In the genomic region with DNA sequence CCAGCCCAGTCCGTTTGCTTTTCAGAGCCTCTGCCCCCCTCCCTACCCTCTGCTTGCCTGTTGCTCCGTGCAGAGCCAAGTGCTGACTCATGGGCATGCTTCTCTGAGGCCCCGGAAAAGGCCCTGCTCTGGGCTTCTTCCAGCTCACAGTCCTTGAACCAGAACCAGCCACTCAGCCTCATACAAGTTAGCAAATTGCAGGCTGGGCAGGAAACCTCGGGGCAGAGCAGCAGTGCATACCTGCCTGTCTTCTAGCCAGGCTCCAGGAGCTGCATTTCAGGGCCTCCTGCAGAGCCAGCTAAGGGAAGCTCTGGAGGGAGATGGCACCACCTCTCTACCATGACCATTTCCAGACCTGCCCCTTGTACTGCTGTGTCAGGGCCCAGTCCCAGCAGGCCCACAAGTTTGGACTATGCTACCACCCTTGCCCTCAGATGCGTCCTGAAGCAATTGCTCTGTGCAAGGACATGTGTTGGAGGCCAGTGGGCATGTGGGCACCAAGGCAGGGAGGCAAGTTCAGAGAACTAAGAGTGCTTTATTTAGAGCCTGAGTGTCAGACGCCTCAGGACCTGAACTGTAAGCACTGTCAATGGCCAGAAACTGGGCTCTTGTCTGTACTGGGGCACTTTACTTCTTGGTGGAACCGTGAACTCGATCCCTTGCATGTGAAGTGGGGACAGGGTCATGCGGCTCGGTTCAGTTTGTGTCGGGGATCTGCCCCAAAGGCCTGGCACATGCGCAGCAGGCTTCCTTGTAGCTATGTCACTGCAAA, we compare ENCODE assay signal across 9 mouse cellular contexts. TPM values are rescaled to one million over a fixed set of nuclear protein-coding genes. Genes with fewer than 3 reads are reported as not detected.
DNase-seq lines count a peak whose midpoint lies in the region; ATAC-seq and TF ChIP-seq lines count a peak whose summit lies in the region.
"Had no signal": no experiment of that assay in that cellular context is flagged by ENCODE, and none has a peak within 500 bp of the region (broad histone marks: within the 10 kb centered on the region; RNA-seq: fewer than 3 reads in every experiment).

No protein-coding gene starts in this region.

- H3K4me2 ChIP-seq in midbrain, embryonic 12.5 days (replicated peaks) = no peak overlapping the region
- H3K4me2 ChIP-seq in midbrain, embryonic 14.5 days (ENCODE audit: low read length) = no peak overlapping the region
- peak overlapping the region; percentile 40 for H3K4me2 ChIP-seq in myocyte (ENCODE audit: low read depth)
- no peak overlapping the region for H3K4me2 ChIP-seq in midbrain, embryonic 16.5 days (ENCODE audit: low read length)

- WGBS in midbrain, embryonic 12.5 days = 89% methylated on average over 12 of the region's 12 CpGs
- 85% methylated on average over 12 of the region's 12 CpGs for WGBS in midbrain, embryonic 14.5 days
- 84% methylated on average over 12 of the region's 12 CpGs for WGBS in midbrain, embryonic 16.5 days

- no peaks in the 10 kb centered on the region for H3K4me1 ChIP-seq in midbrain, embryonic 12.5 days
- H3K4me1 ChIP-seq in midbrain, embryonic 14.5 days (ENCODE audit: control insufficient read depth, insufficient read depth, low read length) = no peaks in the 10 kb centered on the region
- H3K4me1 ChIP-seq in midbrain, embryonic 16.5 days (ENCODE audit: control insufficient read depth, insufficient read depth, low read length) = no peaks in the 10 kb centered on the region

- no peak for DNase-seq in midbrain, embryonic 14.5 days
- DNase-seq in adrenal gland, postnatal 25 days = peak; percentile 83
- peak; percentile 54 to 57 for DNase-seq in gastrocnemius, postnatal 36 days
- peak; percentile 83 to 93 for DNase-seq in kidney, postnatal 25 days
- DNase-seq in spleen, adult 12 weeks (ENCODE audit: low spot score) = no peak

- intact Hi-C loops in gastrocnemius, postnatal 36 days (cut with DNase I) = no loop called here

- H3K27me3 ChIP-seq in midbrain, embryonic 12.5 days = no peaks in the 10 kb centered on the region
- H3K27me3 ChIP-seq in midbrain, embryonic 14.5 days (ENCODE audit: control insufficient read depth, insufficient read depth, low read length) = no peaks in the 10 kb centered on the region
- no peaks in the 10 kb centered on the region for H3K27me3 ChIP-seq in myocyte (ENCODE audit: control insufficient read depth, insufficient read depth, insufficient read length)
- no peaks in the 10 kb centered on the region for H3K27me3 ChIP-seq in midbrain, embryonic 16.5 days (ENCODE audit: control insufficient read depth, insufficient read depth, low read depth, low read length)

- H3K4me3 ChIP-seq in midbrain, embryonic 12.5 days = no peak overlapping the region
- no peak overlapping the region for H3K4me3 ChIP-seq in midbrain, embryonic 14.5 days (replicated peaks; ENCODE audit: low read depth, low read length)
- no peak overlapping the region for H3K4me3 ChIP-seq in myocyte
- H3K4me3 ChIP-seq in midbrain, embryonic 16.5 days (ENCODE audit: low read depth, low read length) = no peak overlapping the region

- H3K9me3 ChIP-seq in midbrain, embryonic 12.5 days = no peaks in the 10 kb centered on the region
- no peaks in the 10 kb centered on the region for H3K9me3 ChIP-seq in midbrain, embryonic 14.5 days (ENCODE audit: control insufficient read depth, low read length)
- H3K9me3 ChIP-seq in midbrain, embryonic 16.5 days (replicated peaks; ENCODE audit: control insufficient read depth, low read length, poor library complexity, severe bottlenecking) = no peaks in the 10 kb centered on the region

- no peak overlapping the region for H3K9ac ChIP-seq in midbrain, embryonic 12.5 days (replicated peaks)
- H3K9ac ChIP-seq in midbrain, embryonic 14.5 days (replicated peaks; ENCODE audit: low read length) = no peak overlapping the region
- no peak overlapping the region for H3K9ac ChIP-seq in midbrain, embryonic 16.5 days (ENCODE audit: low read depth, low read length)
- H3K9ac ChIP-seq: liver, embryonic 14.5 days had no signal

- TF ChIP-seq POLR2A in myocyte (IDR thresholded peaks at IDR 0.05; ENCODE audit: insufficient read length, low read depth) = no peak

- 0 out of 2 replicates have a peak overlapping the region, but pooled peaks have one; percentile 15 for H3K27ac ChIP-seq in midbrain, embryonic 12.5 days (replicated peaks)
- no peak overlapping the region for H3K27ac ChIP-seq in midbrain, embryonic 14.5 days (replicated peaks; ENCODE audit: low read depth, low read length)
- no peak overlapping the region for H3K27ac ChIP-seq in midbrain, embryonic 16.5 days (ENCODE audit: low read length)
- H3K27ac ChIP-seq: liver, embryonic 14.5 days had no signal

- no peak overlapping the region for H3ac ChIP-seq in myocyte (ENCODE audit: control insufficient read depth, insufficient read length)

- H3K79me2 ChIP-seq in myocyte (ENCODE audit: control insufficient read depth, insufficient read depth) = no peaks in the 10 kb centered on the region

- H3K36me3 ChIP-seq in midbrain, embryonic 12.5 days = peaks cover 46% of the 10 kb centered on the region
- H3K36me3 ChIP-seq in midbrain, embryonic 14.5 days (ENCODE audit: control insufficient read depth, insufficient read depth, low read length) = peaks cover 48% of the 10 kb centered on the region
- H3K36me3 ChIP-seq in myocyte (ENCODE audit: control insufficient read depth, insufficient read depth) = no peaks in the 10 kb centered on the region
- H3K36me3 ChIP-seq in midbrain, embryonic 16.5 days (ENCODE audit: control insufficient read depth, insufficient read depth, low read length) = peaks cover 8% of the 10 kb centered on the region; the same call in 1 of the 2 replicates

- no peak for ATAC-seq in midbrain, embryonic 12.5 days (ENCODE audit: low FRiP score, low read depth)
- no peak for ATAC-seq in midbrain, embryonic 14.5 days (ENCODE audit: low FRiP score, low TSS enrichment)
- no peak for ATAC-seq in midbrain, embryonic 16.5 days

TF ChIP-seq in myocyte, 11 proteins besides CTCF, POLR2A, EP300 and RAD21:
- TF ChIP-seq SRF (IDR thresholded peaks at IDR 0.05; ENCODE audit: control insufficient read depth, insufficient read length, low read depth) (no peak), MYOD1 (IDR thresholded peaks at IDR 0.05; ENCODE audit: control insufficient read depth in 1 of 3, insufficient read length in 2 of 3, low read depth in 2 of 3) (peak in 1 of 3 experiments; percentile 1)
TF ChIP-seq in myocyte: peak in this region for 1.

RNA-seq across cellular contexts. Expression of gene Ldhd, which starts 5.9 kb away (rescaled TPM):
- 0.41 and 0.46 TPM in 2 replicates for polyA plus RNA-seq in midbrain, embryonic 12.5 days (2016; fragmentation: Nextera tagmentation; extraction: Ambion mirVana)
- 0.45 and 0.69 TPM in 2 replicates for polyA plus RNA-seq in midbrain, embryonic 14.5 days (2014; fragmentation: Nextera tagmentation; extraction: Ambion mirVana)
- total RNA-seq in adrenal gland, postnatal 25 days (2021) = 60.3 and 66.8 TPM in 2 replicates
- total RNA-seq in gastrocnemius, postnatal 36 days (2021) = 10 to 100 TPM; 32.4 to 34.9 TPM
- 0.16 TPM for polyA plus RNA-seq in myocyte (2012; fragmentation: generic; extraction: Trizol)
- 0.93 and 1.3 TPM in 2 replicates for polyA plus RNA-seq in midbrain, embryonic 16.5 days (2015; fragmentation: Nextera tagmentation; extraction: Ambion mirVana)

RNA-seq across cellular contexts. Expression of gene Zfp1, which starts 18.9 kb away (rescaled TPM):
- 24.3 and 25.5 TPM in 2 replicates for polyA plus RNA-seq in midbrain, embryonic 12.5 days (2016; fragmentation: Nextera tagmentation; extraction: Ambion mirVana)
- 27.3 and 33.8 TPM in 2 replicates for polyA plus RNA-seq in midbrain, embryonic 14.5 days (2014; fragmentation: Nextera tagmentation; extraction: Ambion mirVana)
- total RNA-seq in adrenal gland, postnatal 25 days (2021) = 10.0 and 10.9 TPM in 2 replicates
- total RNA-seq in gastrocnemius, postnatal 36 days (2021) = 1 to 10 TPM; 6.8 to 9.2 TPM
- polyA plus RNA-seq in myocyte (2012; fragmentation: generic; extraction: Trizol) = 5.3 TPM
- 26.7 and 29.1 TPM in 2 replicates for polyA plus RNA-seq in midbrain, embryonic 16.5 days (2015; fragmentation: Nextera tagmentation; extraction: Ambion mirVana)

Comparison
In these comparisons a context has a peak if more than half of its experiments do, and no peak if none do; other contexts are left out.
1. DNase-seq: peak in adrenal gland, postnatal 25 days (single experiment), gastrocnemius, postnatal 36 days (2 of 2) and kidney, postnatal 25 days (2 of 2); none in midbrain, embryonic 14.5 days (single experiment) and spleen, adult 12 weeks (single experiment).